Mouse (Mus musculus) T-helper 17 cell (primary cell): ENCODE results near the gene Tmem127.
"Not testable (repeated sequence)": the region's sequence is repeated elsewhere in the genome, so short reads cannot be mapped to it uniquely, and the experiment has no call there.

Experiments used
- in situ Hi-C, 2 experiments: fragments of 300-600 bp; cut with MboI, MseI; formaldehyde crosslinking; loops; 1 replicate in 1 of 2; 2 replicates in 1 of 2; pipeline ENCODE4 v1.15.1; 2025; ENCODE audit warnings: high pct_unique_total_duplicates in 2 of 2

The Tmem127 gene

GRCm38 (mm10) chr2:127259340-127259739 lies 11.6 kb downstream of the Tmem127 start:
- in situ Hi-C loops: loop anchor here in 1 of 2 experiments (10.0 kb wide), 2 partner anchors 45 to 75 kb away; partner anchors contain the start of genes Astl and Dusp2

GRCm38 (mm10) chr2:127262480-127262879 lies 14.8 kb downstream of the Tmem127 start:
- in situ Hi-C loops: loop anchor here in 1 of 2 experiments (5.0 kb wide), 1 partner anchor 35 kb away; no protein-coding TSS in a partner anchor

- in situ Hi-C loops: no loop called here
Observed at GRCm38 (mm10) chr2:127267854-127268253, 20.1 kb downstream of the Tmem127 start.

DNA sequence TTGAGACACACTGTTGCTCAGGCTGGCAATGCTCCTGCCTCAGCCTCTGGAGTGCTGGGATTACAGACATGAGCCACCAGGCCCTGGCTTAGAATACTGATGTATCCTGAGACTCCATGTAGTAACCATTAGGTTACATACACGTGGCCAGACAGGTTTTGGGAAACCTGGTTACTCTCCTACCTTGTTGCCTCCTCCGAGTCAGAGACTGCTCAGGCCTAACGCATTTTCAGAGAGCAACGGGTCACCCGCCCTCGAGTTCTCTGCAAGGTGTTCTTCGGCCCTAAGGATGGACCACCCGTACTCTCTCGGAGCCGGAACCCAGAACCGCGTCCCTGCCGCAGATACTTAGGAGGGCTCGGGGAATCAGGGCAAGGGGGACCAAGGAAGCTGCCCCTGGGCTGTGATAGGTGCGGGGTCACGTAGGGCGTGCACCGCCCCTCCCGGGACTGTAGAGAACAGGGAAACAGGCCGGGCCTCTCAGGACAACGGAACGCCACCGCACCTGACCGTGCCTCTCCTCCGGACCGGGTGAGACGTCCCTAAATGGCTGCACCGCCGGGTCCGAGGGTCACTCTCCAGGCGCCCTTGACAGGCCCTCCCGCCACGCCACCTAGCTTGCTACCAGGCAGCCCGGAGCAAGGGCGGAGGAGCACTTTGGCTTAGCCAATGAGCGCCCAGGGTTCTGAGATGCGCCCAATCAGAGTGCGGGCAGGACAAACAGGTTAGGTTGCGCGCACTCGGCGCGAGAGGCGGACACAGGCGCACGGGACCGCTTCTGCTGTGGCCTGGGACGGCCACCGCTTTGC lies 22.0 kb downstream of the Tmem127 start, which contains the start of gene Stard7:
Stard7 (plus strand) TSS at position 728 of the 809 bp plus-strand sequence.
- in situ Hi-C loops: no loop called here

- in situ Hi-C loops: no loop called here
Observed at GRCm38 (mm10) chr2:127270300-127271041, 22.8 kb downstream of the Tmem127 start.

DNA sequence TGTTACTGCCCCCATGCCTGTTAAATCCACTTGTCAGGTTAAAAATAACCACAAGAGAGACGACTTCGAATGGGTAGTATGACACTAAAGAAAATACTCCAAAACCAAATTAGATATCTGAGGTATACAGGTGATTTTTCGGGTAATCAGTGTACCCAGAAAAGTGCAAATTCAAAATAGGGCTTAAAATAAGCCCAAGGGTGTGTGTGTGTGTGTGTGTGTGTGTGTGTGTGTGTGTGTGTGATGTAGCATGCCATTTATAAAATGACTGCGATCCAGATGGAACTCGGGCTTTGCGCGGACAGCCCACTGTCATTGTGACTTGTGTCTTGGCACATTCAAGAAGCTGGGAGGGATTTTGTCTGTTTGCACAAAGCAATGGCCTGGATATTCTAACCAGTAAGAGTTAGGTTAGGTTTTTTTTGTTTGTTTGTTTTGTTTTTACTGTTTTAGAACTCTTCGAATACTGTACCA lies 23.4 kb downstream of the Tmem127 start:
- in situ Hi-C loops: no loop called here

GRCm38 (mm10) chr2:127272049-127272448 lies 24.3 kb downstream of the Tmem127 start:
- in situ Hi-C loops: not testable (repeated sequence)

- in situ Hi-C loops: no loop called here
Observed at GRCm38 (mm10) chr2:127272806-127273205, 25.1 kb downstream of the Tmem127 start.

DNA sequence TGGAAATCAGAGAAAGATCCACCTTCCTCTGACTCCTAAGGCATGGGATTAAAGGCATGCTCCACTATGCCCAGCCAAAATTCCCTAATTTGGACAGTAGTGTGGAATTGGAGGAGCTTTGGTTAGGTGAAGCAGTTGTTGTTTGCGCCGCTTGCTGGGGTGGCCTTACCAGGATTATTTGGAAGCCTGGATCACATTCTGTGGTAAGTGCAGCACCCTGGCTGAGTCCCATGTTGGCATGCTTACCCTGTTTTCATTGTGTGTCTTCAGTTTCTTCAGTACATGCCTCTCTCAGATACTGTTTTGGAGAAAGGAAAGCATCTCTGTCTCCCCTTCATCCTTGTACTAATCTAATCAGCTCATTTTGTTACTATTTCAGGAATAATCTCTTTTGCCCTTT lies 26.9 kb downstream of the Tmem127 start:
- in situ Hi-C loops: no loop called here

DNA sequence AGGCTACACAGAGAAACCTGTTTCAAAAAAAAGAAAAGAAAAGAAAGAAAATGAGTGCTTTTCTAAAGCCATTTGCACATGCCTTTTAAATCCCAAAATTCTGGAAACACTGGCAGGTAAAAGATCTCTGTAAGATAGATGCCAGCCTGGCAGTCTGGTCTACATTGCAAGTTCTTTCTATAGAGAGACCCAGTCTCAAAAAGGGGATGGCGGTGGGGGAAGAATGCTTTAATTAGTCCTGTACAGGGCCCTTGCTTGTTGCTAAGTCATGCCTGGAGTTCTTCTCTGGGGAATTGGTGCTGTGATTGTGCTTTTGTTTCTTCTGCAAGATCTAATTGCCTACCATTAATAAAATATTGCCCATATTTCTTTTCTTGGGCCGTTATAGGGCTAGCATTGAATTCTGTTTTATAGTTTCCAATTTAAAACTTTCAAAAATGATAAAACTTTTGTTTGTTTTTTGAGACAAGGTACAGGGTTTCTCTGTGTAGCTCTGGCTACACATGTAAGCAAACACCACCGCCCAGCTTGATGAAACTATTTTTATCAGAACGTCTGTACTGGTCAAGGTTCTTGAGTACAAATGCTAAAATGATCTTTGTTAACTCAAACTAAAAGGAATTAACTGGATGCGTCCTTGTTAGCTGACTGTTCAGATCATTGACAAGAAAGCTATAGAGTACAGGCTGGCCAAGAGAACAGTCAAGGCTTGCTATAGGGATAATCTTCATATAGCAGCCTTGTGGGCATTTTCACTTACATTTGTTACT lies 28.0 kb downstream of the Tmem127 start:
- in situ Hi-C loops: no loop called here

- in situ Hi-C loops: no loop called here
Observed at GRCm38 (mm10) chr2:127278162-127278561, 30.5 kb downstream of the Tmem127 start.

DNA sequence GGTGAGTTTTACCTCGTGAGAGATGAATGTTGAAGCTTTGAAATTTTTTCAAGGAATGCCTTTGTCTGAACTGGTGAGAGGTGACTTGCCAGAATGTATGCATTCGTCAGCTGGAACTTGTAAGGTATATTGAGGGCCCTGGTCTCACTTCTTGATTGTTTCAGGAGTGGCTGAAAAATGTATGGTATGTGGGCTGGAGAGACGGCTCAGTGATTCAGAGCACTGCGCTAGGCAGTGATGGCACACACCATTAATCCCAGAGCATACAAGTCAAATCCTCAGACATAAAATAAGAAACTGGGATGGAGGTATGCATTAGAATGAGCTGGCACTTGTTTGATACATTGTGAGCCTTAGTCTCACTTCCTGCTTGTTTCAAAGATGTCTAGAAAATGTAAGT lies 44.5 kb downstream of the Tmem127 start:
- in situ Hi-C loops: no loop called here

- in situ Hi-C loops: loop anchor here in 1 of 2 experiments (5.0 kb wide), 1 partner anchor 35 kb away; no protein-coding TSS in a partner anchor
Observed at GRCm38 (mm10) chr2:127297001-127297805, 49.5 kb downstream of the Tmem127 start.

- in situ Hi-C loops: loop anchor here in 1 of 2 experiments (5.0 kb wide), 1 partner anchor 36 kb away; no protein-coding TSS in a partner anchor
Observed at GRCm38 (mm10) chr2:127298056-127298455, 50.3 kb downstream of the Tmem127 start.

DNA sequence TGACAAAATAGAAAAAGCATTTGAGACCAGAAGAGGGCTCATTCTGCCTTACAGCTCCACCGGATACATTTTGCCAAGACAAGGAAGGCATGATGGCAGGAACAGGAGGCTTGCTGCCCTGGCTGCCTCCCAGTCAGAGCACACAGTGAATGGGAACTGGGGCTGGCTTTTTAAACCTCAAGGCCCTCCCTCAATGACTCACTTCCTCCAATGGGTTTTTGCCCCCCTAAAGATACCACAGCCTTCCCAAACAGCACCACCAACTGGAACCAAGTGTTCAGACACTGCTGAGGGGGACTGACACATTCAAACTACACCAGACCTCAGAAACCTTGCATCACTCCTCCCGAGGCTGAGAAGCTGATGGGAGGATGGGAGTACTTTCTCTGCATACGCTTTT lies 53.0 kb downstream of the Tmem127 start:
- in situ Hi-C loops: loop anchor here in 1 of 2 experiments (10.0 to 25.0 kb wide), 2 partner anchors 46 to 1887 kb away; partner anchors contain the start of gene Slc20a1

DNA sequence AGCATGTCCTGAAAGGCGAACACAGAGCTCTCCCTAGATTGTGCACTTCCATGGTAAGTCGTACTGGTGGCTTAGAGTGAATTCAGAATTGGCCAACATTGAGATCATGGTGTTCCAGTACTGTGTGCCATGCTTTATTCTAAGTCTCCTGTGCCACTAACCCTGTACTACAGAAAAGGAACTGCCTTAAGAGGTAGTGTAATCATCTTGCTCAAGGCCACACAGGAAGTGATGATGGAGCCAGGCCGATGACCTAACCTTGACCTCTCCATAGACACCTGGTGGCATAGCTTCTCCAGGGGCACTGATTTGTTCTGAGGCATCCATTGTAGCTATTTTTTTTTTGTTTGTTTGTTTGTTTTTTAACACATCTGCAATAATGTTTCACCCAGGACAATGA lies 54.2 kb downstream of the Tmem127 start:
- in situ Hi-C loops: loop anchor here in 1 of 2 experiments (10.0 to 25.0 kb wide), 2 partner anchors 47 to 1885 kb away; partner anchors contain the start of gene Slc20a1

- in situ Hi-C loops: loop anchor here in 1 of 2 experiments (10.0 to 25.0 kb wide), 2 partner anchors 49 to 1883 kb away; partner anchors contain the start of gene Slc20a1
Observed at GRCm38 (mm10) chr2:127304192-127304591, 56.5 kb downstream of the Tmem127 start.

- in situ Hi-C loops: loop anchor here (5.0 to 25.0 kb wide), 3 partner anchors 38 to 1883 kb away; partner anchors contain the start of gene Slc20a1 (in 1 of the 2)
Observed at GRCm38 (mm10) chr2:127304609-127305210, 57.0 kb downstream of the Tmem127 start.

DNA sequence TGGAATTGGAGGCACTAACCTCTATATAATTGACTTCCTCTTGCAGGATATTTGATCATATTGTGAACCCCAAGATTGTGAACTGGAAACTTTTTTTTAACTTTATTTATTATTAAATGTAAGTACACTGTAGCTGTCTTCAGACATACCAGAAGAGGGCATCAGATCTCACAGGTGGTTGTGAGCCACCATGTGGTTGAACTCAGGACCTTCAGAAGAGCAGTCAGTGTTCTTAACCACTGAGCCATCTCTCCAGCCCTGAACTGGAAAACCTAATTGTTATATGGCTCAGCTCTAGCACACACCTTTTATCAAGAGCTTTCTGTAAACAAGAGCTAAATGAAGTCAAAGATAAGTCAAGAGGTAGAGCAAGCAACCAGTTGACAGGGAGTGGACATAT lies 58.4 kb downstream of the Tmem127 start:
- in situ Hi-C loops: loop anchor here (5.0 to 25.0 kb wide), 3 partner anchors 36 to 1881 kb away; partner anchors contain the start of gene Slc20a1 (in 1 of the 2)
